Mouse (Mus musculus) liver, postnatal 0 days (tissue): ENCODE data around the gene Zfp109.

Experiments
- CTCF ChIP-seq: sonication (generic); IDR thresholded peaks from 2 replicates; pipeline ENCODE4 v1.5.1; 2016; ENCODE audit warnings: antibody characterized with exemption, low read depth
- EP300 ChIP-seq: IDR thresholded peaks from 2 replicates; pipeline ENCODE4 v1.6.1; 2016; ENCODE audit warnings: antibody characterized with exemption, low read depth, mild to moderate bottlenecking

DNA sequence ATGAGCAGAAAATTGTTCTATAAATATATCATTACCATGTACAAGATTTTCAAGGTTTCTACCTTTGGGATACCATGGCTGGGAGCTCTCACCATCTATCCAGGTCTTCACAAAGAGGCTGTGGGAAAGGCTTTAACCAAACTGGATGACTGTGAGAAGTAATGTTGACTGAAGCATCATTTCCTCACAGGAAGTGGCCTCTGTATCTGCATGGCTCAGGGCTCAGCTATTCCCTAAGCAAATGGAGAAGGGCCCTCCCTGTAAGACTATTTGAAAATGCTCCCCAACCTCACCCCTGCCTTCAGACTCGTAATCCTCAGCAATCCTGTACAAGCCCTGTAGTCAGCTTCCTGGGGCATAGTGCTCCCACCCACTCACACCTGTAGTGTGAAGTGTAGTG, 49.7 kb downstream of the Zfp109 start:
- TF ChIP-seq CTCF (no peak), EP300 (no peak)
